Mouse (Mus musculus) bone marrow macrophage, adult 2 months (primary cell): ENCODE data around the gene Pde3b.

Experiments
- CTCF ChIP-seq: IDR thresholded peaks from 2 replicates; pipeline ENCODE4 v1.5.1; 2012; ENCODE audit warnings: low read depth, mild to moderate bottlenecking, low read length, moderate library complexity
- POLR2A ChIP-seq: IDR thresholded peaks from 2 replicates; pipeline ENCODE4 v1.6.1; 2012; ENCODE audit warnings: mild to moderate bottlenecking, low read depth, low read length, borderline replicate concordance

- TF ChIP-seq CTCF (no peak), POLR2A (no peak)
Observed at GRCm38 (mm10) chr7:114402130-114402529, 13.0 kb upstream of the Pde3b start.
